Comparison of ENCODE assay signal across 26 mouse cellular contexts in the genomic region with DNA sequence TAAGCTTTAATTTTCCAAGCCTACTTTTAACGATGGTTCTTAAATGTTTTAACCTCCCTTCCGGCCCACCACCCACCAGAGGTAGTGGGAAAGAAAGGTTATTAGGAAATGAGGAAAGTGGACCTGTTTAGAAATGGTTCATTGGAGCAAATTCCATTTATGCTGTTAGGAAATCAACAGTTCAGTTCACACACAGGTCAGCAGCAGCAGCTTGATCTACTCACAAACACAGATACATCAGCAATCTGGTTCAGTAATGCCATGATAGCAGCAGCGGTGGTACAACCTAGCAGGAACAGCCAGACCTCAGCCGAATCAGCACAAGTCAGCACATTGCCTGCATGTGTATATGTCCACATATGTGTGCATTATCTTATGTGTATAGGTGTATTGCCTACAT.
"Had no signal": no experiment of that assay in that cellular context is flagged by ENCODE, and none has a peak within 500 bp of the region (broad histone marks: within the 10 kb centered on the region; RNA-seq: fewer than 3 reads in every experiment).

No protein-coding gene starts in this region.

- H3K4me3 ChIP-seq: gastrocnemius, adult 2 months; heart, embryonic 13.5 days; heart, embryonic 15.5 days; hindbrain, embryonic 10.5 days; hindbrain, embryonic 12.5 days; hindbrain, embryonic 15.5 days; kidney, embryonic 15.5 days; limb, embryonic 13.5 days; limb, embryonic 15.5 days had no signal

- DNase-seq: gastrocnemius, adult 2 months; gastrocnemius, postnatal 10 days; gastrocnemius, postnatal 25 days; heart, adult 18-20 months; heart, postnatal 14 days; heart, postnatal 4 days; kidney, adult 11 months; kidney, adult 2 months; kidney, adult 9 months; kidney, postnatal 14 days; kidney, postnatal 36 days; layer of hippocampus, adult 9-11 months; layer of hippocampus, postnatal 36 days; left cerebral cortex, postnatal 4 days had no signal

- H3K9ac ChIP-seq: heart, embryonic 13.5 days; heart, embryonic 15.5 days; hindbrain, embryonic 12.5 days; hindbrain, embryonic 15.5 days; kidney, embryonic 15.5 days; limb, embryonic 13.5 days; limb, embryonic 15.5 days had no signal

- H3K4me2 ChIP-seq: heart, embryonic 11.5 days; heart, embryonic 13.5 days; heart, embryonic 15.5 days; hindbrain, embryonic 12.5 days; hindbrain, embryonic 15.5 days; kidney, embryonic 15.5 days; limb, embryonic 13.5 days; limb, embryonic 15.5 days had no signal

- H3K36me3 ChIP-seq: heart, embryonic 13.5 days; heart, embryonic 15.5 days; hindbrain, embryonic 12.5 days; hindbrain, embryonic 15.5 days; kidney, embryonic 15.5 days; limb, embryonic 15.5 days had no signal

- H3K27me3 ChIP-seq: limb, embryonic 15.5 days had no signal

- ATAC-seq: hindbrain, postnatal 0 days; intestine, embryonic 16.5 days had no signal

- H3K27ac ChIP-seq: gastrocnemius, adult 2 months; heart, embryonic 13.5 days; heart, embryonic 15.5 days; hindbrain, embryonic 10.5 days; hindbrain, embryonic 12.5 days; hindbrain, embryonic 15.5 days; hindbrain, postnatal 0 days; kidney, embryonic 15.5 days; kidney, postnatal 0 days; limb, embryonic 13.5 days; limb, embryonic 15.5 days had no signal

- H3K9me3 ChIP-seq: heart, embryonic 13.5 days; heart, embryonic 15.5 days; hindbrain, embryonic 10.5 days; hindbrain, embryonic 12.5 days; hindbrain, embryonic 15.5 days; kidney, embryonic 15.5 days; limb, embryonic 13.5 days; limb, embryonic 15.5 days had no signal
